Mouse (Mus musculus) megakaryocyte-erythroid progenitor cell, adult 5 weeks (primary cell): ENCODE measurements around the gene Faah. TPM values are rescaled to one million over a fixed set of nuclear protein-coding genes. Genes with fewer than 3 reads are reported as not detected.

Experiments
- polyA plus RNA-seq: library from polyadenylated mRNA; stranded (reverse); fragments of >175 nt; gene quantifications from 2 replicates; pipeline ENCODE4 v1.2.3, GENCODE M21; 2012

Faah gene
- polyA plus RNA-seq, result 3.4 and 6.1 TPM in 2 replicates

GRCm38 (mm10) chr4:116017902-116018746, at the start of gene Faah:
TSS of gene Faah (minus strand) at chr4:116017926.

GRCm38 (mm10) chr4:116053399-116053961, 35.8 kb upstream of the Faah start, which contains the start of gene Nsun4:
TSS of gene Nsun4 (minus strand) at chr4:116053876.

GRCm38 (mm10) chr4:115939295-115940102, 78.2 kb downstream of the Faah start, which contains the start of gene Dmbx1:
TSS of gene Dmbx1 (minus strand) at chr4:115939926.

Other genes starting within 250 kb of the Faah start
- gene Tex38, start 236.9 kb downstream of the Faah start, polyA plus RNA-seq, result not detected in 2 replicates
- gene Atpaf1, start 233.1 kb downstream of the Faah start, polyA plus RNA-seq, result 11.4 and 11.7 TPM in 2 replicates
- gene Mob3c, start 189.8 kb downstream of the Faah start, polyA plus RNA-seq, result 13.3 and 14.4 TPM in 2 replicates
- 41.1 and 43.6 TPM in 2 replicates for gene Mknk1, start 178.7 kb downstream of the Faah start, polyA plus RNA-seq
- not detected in 2 replicates for gene Kncn, start 133.5 kb downstream of the Faah start, polyA plus RNA-seq
- 0.04 TPM in 1 of 2 replicates, not detected in the other for gene 6430628N08Rik, start 127.3 kb downstream of the Faah start, polyA plus RNA-seq
- not detected in 2 replicates for gene Dmbx1, start 78.0 kb downstream of the Faah start, polyA plus RNA-seq
- gene Nsun4, start 36.0 kb upstream of the Faah start, polyA plus RNA-seq, result 0.32 and 0.74 TPM in 2 replicates
- gene Uqcrh, start 57.1 kb upstream of the Faah start, polyA plus RNA-seq, result 41.1 and 52.1 TPM in 2 replicates
- 12.2 and 13.5 TPM in 2 replicates for gene Lrrc41, start 57.3 kb upstream of the Faah start, polyA plus RNA-seq
- 1.9 and 2.1 TPM in 2 replicates for gene Rad54l, start 105.8 kb upstream of the Faah start, polyA plus RNA-seq
- gene Pomgnt1, start 105.9 kb upstream of the Faah start, polyA plus RNA-seq, result 8.3 and 11.6 TPM in 2 replicates
- gene Lurap1, start 133.4 kb upstream of the Faah start, polyA plus RNA-seq, result 0.01 and 0.31 TPM in 2 replicates
- gene Tspan1, start 149.7 kb upstream of the Faah start, polyA plus RNA-seq, result not detected in 2 replicates
- not detected in 2 replicates for gene 1700042G07Rik, start 155.4 kb upstream of the Faah start, polyA plus RNA-seq
- gene Gm49337, start 155.5 kb upstream of the Faah start, polyA plus RNA-seq, result not detected in 2 replicates
- gene Pik3r3, start 203.7 kb upstream of the Faah start, polyA plus RNA-seq, result 0.67 and 1.5 TPM in 2 replicates